ENCODE assay signal across 10 mouse cellular contexts in the genomic region with DNA sequence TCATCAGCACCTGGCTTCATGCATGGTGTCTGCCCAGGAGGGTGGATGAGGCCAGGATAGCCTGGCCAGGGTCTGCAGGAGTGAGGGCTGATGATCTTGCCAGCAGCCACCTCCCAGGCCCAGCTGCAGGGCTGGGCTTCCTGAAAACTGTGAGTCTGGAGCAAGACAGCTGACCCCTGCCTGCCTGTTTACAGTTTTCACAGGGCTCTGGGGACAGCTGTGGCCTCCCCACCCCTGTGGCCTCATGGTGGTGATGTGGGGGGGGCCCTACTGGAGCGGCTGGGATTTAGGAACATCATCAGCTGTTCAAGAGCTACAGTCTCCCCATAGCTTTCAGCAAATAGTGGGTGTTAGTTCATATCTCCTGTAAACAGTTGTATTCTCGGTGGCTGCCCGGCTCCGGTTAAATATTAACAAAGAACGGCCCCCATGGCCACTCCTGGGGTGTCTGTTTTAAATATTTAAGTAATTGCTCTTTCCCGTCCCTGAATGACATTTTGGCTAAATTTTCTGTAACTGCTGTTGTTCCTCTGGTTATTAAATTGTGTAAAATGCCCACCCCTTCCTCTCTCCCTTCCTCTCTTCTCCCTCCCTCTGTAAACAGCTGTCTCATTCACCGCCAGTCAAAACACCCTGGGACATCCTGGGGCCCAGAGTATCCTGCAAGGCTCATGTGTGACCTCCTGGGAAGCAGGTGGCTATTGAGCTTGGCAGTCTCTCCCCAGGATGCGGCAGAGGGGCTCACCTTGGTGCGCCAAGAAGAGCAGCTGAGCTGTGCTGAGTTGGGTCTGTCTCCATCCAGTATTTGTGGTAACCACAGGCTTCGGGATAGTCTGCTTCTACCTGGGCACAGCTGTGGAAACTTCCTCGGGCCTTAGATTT. TPM values are rescaled to one million over a fixed set of nuclear protein-coding genes. Genes with fewer than 3 reads are reported as not detected.
DNase-seq lines count a peak whose midpoint lies in the region; ATAC-seq and TF ChIP-seq lines count a peak whose summit lies in the region.
"Had no signal": no experiment of that assay in that cellular context is flagged by ENCODE, and none has a peak within 500 bp of the region (broad histone marks: within the 10 kb centered on the region; RNA-seq: fewer than 3 reads in every experiment).

No protein-coding gene starts in this region.

- 50% methylated on average over 11 of the region's 11 CpGs for WGBS in limb, embryonic 13.5 days

- no peak overlapping the region for H3K4me2 ChIP-seq in limb, embryonic 13.5 days (replicated peaks)
- H3K4me2 ChIP-seq in myocyte (ENCODE audit: low read depth), result peak overlapping the region; percentile 39

- H3K79me2 ChIP-seq in myocyte (ENCODE audit: control insufficient read depth, insufficient read depth), result no peaks in the 10 kb centered on the region

- H3K4me3 ChIP-seq in limb, embryonic 13.5 days, result no peak overlapping the region
- no peak overlapping the region for H3K4me3 ChIP-seq in myocyte

- H3ac ChIP-seq in myocyte (ENCODE audit: control insufficient read depth, insufficient read length), result no peak overlapping the region

- TF ChIP-seq POLR2A in myocyte (IDR thresholded peaks at IDR 0.05; ENCODE audit: insufficient read length, low read depth), result no peak

- peaks cover 16% of the 10 kb centered on the region for H3K4me1 ChIP-seq in limb, embryonic 13.5 days

- intact Hi-C loops in heart, postnatal 14 days (cut with DNase I), result no loop called here

- H3K36me3 ChIP-seq in limb, embryonic 13.5 days, result no peaks in the 10 kb centered on the region
- H3K36me3 ChIP-seq in myocyte (ENCODE audit: control insufficient read depth, insufficient read depth), result no peaks in the 10 kb centered on the region

- no peaks in the 10 kb centered on the region for H3K27me3 ChIP-seq in limb, embryonic 13.5 days
- H3K27me3 ChIP-seq in myocyte (ENCODE audit: control insufficient read depth, insufficient read depth, insufficient read length), result no peaks in the 10 kb centered on the region

- 0 out of 2 replicates have a peak overlapping the region, but pooled peaks have one; percentile 22 for H3K27ac ChIP-seq in limb, embryonic 13.5 days

- ATAC-seq in limb, embryonic 13.5 days (ENCODE audit: low FRiP score, low read depth), result peak; percentile 83
- ATAC-seq in megakaryocyte, adult 5-6 weeks (ENCODE audit: poor library complexity, severe bottlenecking), result no peak

- DNase-seq in embryo, embryonic 10.5 days (ENCODE audit: low spot score), result peak; percentile 28
- no peak for DNase-seq in embryo, embryonic 10 days (ENCODE audit: low spot score)
- peak; percentile 63 to 65 for DNase-seq in heart, postnatal 14 days
- no peak for DNase-seq in MN1 (ENCODE audit: low spot score)
- DNase-seq in left cerebral cortex, adult 9 months (ENCODE audit: low spot score in 2 of 2), result no peak

- H3K9ac ChIP-seq in limb, embryonic 13.5 days, result no peak overlapping the region

- no peaks in the 10 kb centered on the region for H3K9me3 ChIP-seq in limb, embryonic 13.5 days

TF ChIP-seq in myocyte, 11 proteins besides CTCF, POLR2A, EP300 and RAD21:
- no peak for TF ChIP-seq CEBPB (IDR thresholded peaks at IDR 0.05; ENCODE audit: insufficient read depth, poor library complexity, severe bottlenecking)
- peak in 2 of 3 experiments; percentile 60 to 86 for TF ChIP-seq MYOD1 (IDR thresholded peaks at IDR 0.05; ENCODE audit: control insufficient read depth in 1 of 3, insufficient read length in 2 of 3, low read depth in 2 of 3)
- TF ChIP-seq TCF3 (IDR thresholded peaks at IDR 0.05; ENCODE audit: insufficient read length, low read depth), result peak; percentile 72
- peak; percentile 29 to 96 (median 72) for TF ChIP-seq MYOG (IDR thresholded peaks at IDR 0.05; ENCODE audit: control insufficient read depth in 1 of 3, insufficient read depth in 1 of 3, insufficient read length in 2 of 3, low read depth in 2 of 3)
- peak; percentile 65 for TF ChIP-seq TCF12 (IDR thresholded peaks at IDR 0.05; ENCODE audit: insufficient read depth, poor library complexity, severe bottlenecking)
- TF ChIP-seq MAX (IDR thresholded peaks at IDR 0.05; ENCODE audit: low read depth), result no peak

RNA-seq across cellular contexts. Expression of gene Pcsk6, which starts 57.9 kb away (rescaled TPM):
- 10 to 100 TPM; 62.8 to 69.7 TPM for total RNA-seq in heart, postnatal 14 days (2021)
- polyA plus RNA-seq in limb, embryonic 13.5 days (2015; fragmentation: Nextera tagmentation; extraction: Ambion mirVana), result 7.4 and 8.0 TPM in 2 replicates
- polyA plus RNA-seq in myocyte (2012; fragmentation: generic; extraction: Trizol), result 0.04 TPM
- total RNA-seq in megakaryocyte, adult 5-6 weeks (2015), result not detected in 2 replicates
- total RNA-seq in megakaryocyte, adult 5-6 weeks (2017), result not detected in 2 replicates
- total RNA-seq: hematopoietic stem cell, adult 5-6 weeks; neutrophil, adult 5-6 weeks had no signal

Comparison
In these comparisons a context has a peak if more than half of its experiments do, and no peak if none do; other contexts are left out.
1. DNase-seq: peak in embryo, embryonic 10.5 days (single experiment) and heart, postnatal 14 days (2 of 2); none in embryo, embryonic 10 days (single experiment), MN1 (single experiment) and left cerebral cortex, adult 9 months (0 of 2).
2. RNA of gene Pcsk6, which starts 57.9 kb away (total RNA-seq): 62.8 to 69.7 TPM in heart, postnatal 14 days; not detected in megakaryocyte, adult 5-6 weeks; every median in the first group is over 10 times any median in the second.